Mouse (Mus musculus): ENCODE data around the gene Dclk1. TPM values are rescaled to one million over a fixed set of nuclear protein-coding genes. Genes with fewer than 3 reads are reported as not detected.

Gene Dclk1
- polyA plus RNA-seq, 2 experiments: 23.3 to 66.2 TPM

DNA sequence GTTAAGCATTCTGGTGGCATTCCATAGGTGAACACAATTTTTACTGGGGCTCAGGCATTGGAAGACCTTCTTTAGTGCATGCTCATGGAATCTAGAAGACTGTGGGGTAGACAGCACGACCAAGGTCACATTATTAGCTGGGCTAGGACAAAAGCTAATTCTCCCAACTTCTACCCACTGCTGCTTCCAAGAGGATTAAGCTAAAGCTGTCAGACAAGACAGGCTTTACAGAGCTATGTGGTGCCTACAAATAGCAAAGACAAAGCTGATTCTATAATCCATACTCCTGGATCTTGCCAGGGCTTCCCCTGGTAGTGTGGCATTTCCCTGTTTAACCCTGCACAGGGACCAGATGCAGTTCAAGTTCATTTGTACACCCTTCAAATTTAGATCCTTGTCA lies 285.4 kb downstream of the Dclk1 start:
- H3K36me3 ChIP-seq (ENCODE audit: control insufficient read depth, insufficient read depth, low read length): no peaks in the 10 kb centered on the region
- ATAC-seq (ENCODE audit: low FRiP score, low read depth): no peak
- no peak overlapping the region for H3K4me2 ChIP-seq (replicated peaks; ENCODE audit: low read depth, low read length, severe bottlenecking)
- no peak for DNase-seq (ENCODE audit: low spot score)
- WGBS: 77% methylated on average over 1 of the region's 1 CpGs
- no peak overlapping the region for H3K27ac ChIP-seq (replicated peaks; ENCODE audit: low read depth, low read length)
- no peaks in the 10 kb centered on the region for H3K27me3 ChIP-seq (ENCODE audit: control insufficient read depth, insufficient read depth, low read length)
- no peak overlapping the region for H3K4me3 ChIP-seq (replicated peaks; ENCODE audit: low read length)
- H3K9me3 ChIP-seq (ENCODE audit: control insufficient read depth, low read length): no peaks in the 10 kb centered on the region
- no peak for TF ChIP-seq POLR2A (IDR thresholded peaks at IDR 0.05; ENCODE audit: borderline replicate concordance, extremely low read depth, insufficient read depth, insufficient read length)
- peaks cover 48% of the 10 kb centered on the region for H3K4me1 ChIP-seq (ENCODE audit: control insufficient read depth, insufficient read depth, low read length)
- H3K9ac ChIP-seq (ENCODE audit: low read depth, low read length, severe bottlenecking): no peak overlapping the region

DNA sequence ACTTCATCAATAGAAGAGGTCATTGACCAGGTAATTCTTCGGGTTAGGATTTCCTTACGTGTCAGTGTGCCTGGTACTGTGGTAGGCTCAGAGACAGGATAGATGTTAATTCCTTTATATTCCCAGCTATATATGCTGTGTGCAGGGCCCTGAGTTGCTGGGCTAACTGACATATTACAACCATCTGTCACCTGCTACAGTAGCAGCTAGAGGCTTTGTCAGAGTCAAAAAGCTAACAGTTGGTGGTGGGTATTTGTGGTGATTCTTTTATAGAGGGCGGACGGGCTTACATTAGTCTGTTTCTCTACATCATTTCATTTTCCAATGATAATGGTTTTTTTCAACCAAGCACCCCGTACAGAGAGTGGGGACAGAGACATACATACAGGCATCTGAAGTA lies 285.8 kb downstream of the Dclk1 start:
- H3K27ac ChIP-seq (replicated peaks; ENCODE audit: low read depth, low read length): no peak overlapping the region
- WGBS: 88% methylated on average over 5 of the region's 5 CpGs
- no peak overlapping the region for H3K4me2 ChIP-seq (replicated peaks; ENCODE audit: low read depth, low read length, severe bottlenecking)
- H3K27me3 ChIP-seq (ENCODE audit: control insufficient read depth, insufficient read depth, low read length): no peaks in the 10 kb centered on the region
- no peak overlapping the region for H3K4me3 ChIP-seq (replicated peaks; ENCODE audit: low read length)
- no peak overlapping the region for H3K9ac ChIP-seq (ENCODE audit: low read depth, low read length, severe bottlenecking)
- H3K9me3 ChIP-seq (ENCODE audit: control insufficient read depth, low read length): no peaks in the 10 kb centered on the region
- H3K36me3 ChIP-seq (ENCODE audit: control insufficient read depth, insufficient read depth, low read length): no peaks in the 10 kb centered on the region
- no peak for DNase-seq (ENCODE audit: low spot score)
- TF ChIP-seq POLR2A (IDR thresholded peaks at IDR 0.05; ENCODE audit: borderline replicate concordance, extremely low read depth, insufficient read depth, insufficient read length): no peak
- peaks cover 50% of the 10 kb centered on the region for H3K4me1 ChIP-seq (ENCODE audit: control insufficient read depth, insufficient read depth, low read length)
- no peak for ATAC-seq (ENCODE audit: low FRiP score, low read depth)

DNA sequence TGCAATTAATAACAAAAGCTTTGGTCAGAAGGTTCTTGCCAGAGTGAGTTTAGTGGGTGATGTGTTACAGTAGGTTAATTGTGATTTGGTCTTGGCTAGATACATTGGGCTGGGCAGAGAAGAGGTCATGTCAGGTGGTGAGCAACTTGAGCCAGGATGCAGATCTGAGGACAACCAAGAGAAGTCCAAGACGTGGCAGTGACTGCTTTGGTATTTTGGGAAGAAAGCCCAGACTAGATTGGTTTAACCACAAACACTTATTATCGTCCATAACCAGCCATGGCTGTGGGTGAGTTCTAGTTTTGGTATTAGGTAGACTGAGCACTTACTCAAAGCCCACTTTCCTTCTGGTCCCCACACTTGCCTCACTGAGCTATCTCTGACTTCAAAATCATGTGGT lies 287.2 kb downstream of the Dclk1 start:
- H3K27ac ChIP-seq (replicated peaks; ENCODE audit: low read depth, low read length): no peak overlapping the region
- no peak for TF ChIP-seq POLR2A (IDR thresholded peaks at IDR 0.05; ENCODE audit: borderline replicate concordance, extremely low read depth, insufficient read depth, insufficient read length)
- H3K4me3 ChIP-seq (replicated peaks; ENCODE audit: low read length): no peak overlapping the region
- no peaks in the 10 kb centered on the region for H3K36me3 ChIP-seq (ENCODE audit: control insufficient read depth, insufficient read depth, low read length)
- DNase-seq (ENCODE audit: low spot score) (no peak), ATAC-seq (ENCODE audit: low FRiP score, low read depth) (no peak)
- no peaks in the 10 kb centered on the region for H3K9me3 ChIP-seq (ENCODE audit: control insufficient read depth, low read length)
- no peak overlapping the region for H3K9ac ChIP-seq (ENCODE audit: low read depth, low read length, severe bottlenecking)
- no peaks in the 10 kb centered on the region for H3K27me3 ChIP-seq (ENCODE audit: control insufficient read depth, insufficient read depth, low read length)
- H3K4me2 ChIP-seq (replicated peaks; ENCODE audit: low read depth, low read length, severe bottlenecking): no peak overlapping the region
- peaks cover 50% of the 10 kb centered on the region for H3K4me1 ChIP-seq (ENCODE audit: control insufficient read depth, insufficient read depth, low read length)
- 88% methylated on average over 2 of the region's 2 CpGs for WGBS

DNA sequence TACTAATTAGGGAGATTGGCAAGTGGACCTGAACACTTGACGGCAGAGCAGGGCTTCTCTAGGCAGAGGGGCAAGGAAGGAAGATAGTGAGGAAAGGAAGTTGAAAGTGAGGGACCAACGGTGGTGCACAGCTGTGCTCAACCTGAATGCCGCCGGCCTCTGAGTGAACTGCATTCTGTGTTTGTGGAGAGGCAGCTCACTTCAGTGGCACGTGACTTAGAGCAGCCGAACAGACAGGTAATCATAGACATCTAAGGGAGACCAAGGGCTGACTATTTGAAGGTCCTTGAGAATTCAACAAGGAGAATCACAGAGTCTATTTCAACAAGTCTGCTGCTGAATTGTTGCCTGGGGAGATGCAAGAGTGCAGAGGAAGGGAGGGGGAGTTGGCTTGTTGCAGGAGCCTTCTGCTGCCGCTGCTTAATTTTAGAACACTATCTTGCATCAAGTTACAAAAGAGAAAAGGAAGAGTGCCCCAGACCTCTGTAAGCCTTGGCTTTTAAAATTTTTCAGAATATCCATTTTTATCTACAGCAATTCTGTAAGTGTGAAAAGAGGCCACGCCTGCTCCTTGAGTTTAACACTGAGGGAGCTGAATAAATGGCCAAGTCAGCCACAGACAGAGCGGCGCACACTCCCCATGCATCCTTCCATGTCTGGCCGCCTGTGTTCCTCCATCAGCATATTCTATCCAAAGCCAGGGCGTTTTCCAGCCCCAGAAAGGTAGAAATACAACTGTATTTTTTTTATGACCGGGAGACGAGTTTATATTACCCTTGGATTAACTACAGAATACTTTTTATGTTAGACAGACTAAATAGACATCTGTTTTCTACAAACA lies 289.3 kb downstream of the Dclk1 start:
- H3K36me3 ChIP-seq (ENCODE audit: control insufficient read depth, insufficient read depth, low read length): no peaks in the 10 kb centered on the region
- TF ChIP-seq POLR2A (IDR thresholded peaks at IDR 0.05; ENCODE audit: borderline replicate concordance, extremely low read depth, insufficient read depth, insufficient read length): no peak
- WGBS: 20% methylated on average over 14 of the region's 14 CpGs
- H3K9ac ChIP-seq (ENCODE audit: low read depth, low read length, severe bottlenecking): no peak overlapping the region
- H3K27ac ChIP-seq (replicated peaks; ENCODE audit: low read depth, low read length): peak overlapping the region; percentile 76
- H3K9me3 ChIP-seq (ENCODE audit: control insufficient read depth, low read length): no peaks in the 10 kb centered on the region
- peak overlapping the region; percentile 40; the same call in 1 of the 2 replicates for H3K4me2 ChIP-seq (replicated peaks; ENCODE audit: low read depth, low read length, severe bottlenecking)
- DNase-seq (ENCODE audit: low spot score) (peak; percentile 25), ATAC-seq (ENCODE audit: low FRiP score, low read depth) (peak; percentile 74)
- H3K27me3 ChIP-seq (ENCODE audit: control insufficient read depth, insufficient read depth, low read length): no peaks in the 10 kb centered on the region
- H3K4me3 ChIP-seq (replicated peaks; ENCODE audit: low read length): no peak overlapping the region
- peaks cover 50% of the 10 kb centered on the region for H3K4me1 ChIP-seq (ENCODE audit: control insufficient read depth, insufficient read depth, low read length)

DNA sequence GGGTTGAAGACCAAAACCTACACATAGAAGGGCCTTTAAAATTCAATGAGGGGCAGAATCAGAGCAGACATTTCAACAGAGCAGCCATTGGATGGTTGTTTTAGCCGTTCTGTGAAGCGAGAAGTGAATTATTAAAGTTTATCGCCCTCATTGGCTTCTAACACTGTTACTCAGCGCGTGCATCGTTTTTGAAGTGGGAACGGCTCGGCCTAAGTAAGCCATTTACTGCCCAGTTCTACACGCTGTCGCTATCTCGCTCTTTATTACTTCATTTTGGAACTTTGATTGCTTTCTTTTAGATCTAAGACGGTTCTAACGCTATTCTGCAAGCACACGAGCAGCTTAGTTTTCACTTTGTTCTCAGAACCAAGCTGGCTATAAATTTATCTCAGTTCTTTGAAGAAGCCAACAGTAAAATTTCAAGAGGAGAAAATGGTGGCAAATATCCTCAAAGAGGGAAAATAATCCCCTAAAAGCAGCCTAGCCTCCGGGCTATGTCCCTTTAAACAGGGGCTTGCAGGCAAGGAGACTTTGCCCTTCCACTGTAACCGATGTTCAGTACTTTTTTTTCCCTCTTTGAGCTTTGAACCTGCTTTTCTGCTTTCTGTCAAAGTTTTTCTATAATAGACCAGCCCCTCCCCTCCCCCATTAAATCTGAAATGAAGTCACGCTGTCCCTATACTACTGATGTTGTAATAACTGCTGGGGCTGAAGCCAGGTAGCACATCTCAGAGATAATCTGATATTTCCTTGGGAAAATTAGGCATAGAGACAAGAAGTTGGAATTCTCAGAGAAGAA lies 290.2 kb downstream of the Dclk1 start:
- H3K27me3 ChIP-seq (ENCODE audit: control insufficient read depth, insufficient read depth, low read length): no peaks in the 10 kb centered on the region
- H3K9ac ChIP-seq (ENCODE audit: low read depth, low read length, severe bottlenecking): peak overlapping the region; percentile 29; the same call in 1 of the 2 replicates
- ATAC-seq (ENCODE audit: low FRiP score, low read depth) (0 out of 2 replicates have a peak, but pooled peaks have one; percentile 5), DNase-seq (ENCODE audit: low spot score) (peak; percentile 27)
- H3K4me1 ChIP-seq (ENCODE audit: control insufficient read depth, insufficient read depth, low read length): peaks cover 60% of the 10 kb centered on the region
- no peaks in the 10 kb centered on the region for H3K9me3 ChIP-seq (ENCODE audit: control insufficient read depth, low read length)
- H3K36me3 ChIP-seq (ENCODE audit: control insufficient read depth, insufficient read depth, low read length): no peaks in the 10 kb centered on the region
- no peak overlapping the region; the same call in 1 of the 2 replicates for H3K4me3 ChIP-seq (replicated peaks; ENCODE audit: low read length)
- peak overlapping the region; percentile 40 for H3K4me2 ChIP-seq (replicated peaks; ENCODE audit: low read depth, low read length, severe bottlenecking)
- peak overlapping the region; percentile 76 for H3K27ac ChIP-seq (replicated peaks; ENCODE audit: low read depth, low read length)
- TF ChIP-seq POLR2A (IDR thresholded peaks at IDR 0.05; ENCODE audit: borderline replicate concordance, extremely low read depth, insufficient read depth, insufficient read length): no peak
- WGBS: 13% methylated on average over 17 of the region's 17 CpGs

Measured in limb, embryonic 14.5 days (tissue).